Mouse (Mus musculus) hindbrain, postnatal 0 days (tissue): ENCODE data around the gene Mrpl16. TPM values are rescaled to one million over a fixed set of nuclear protein-coding genes. Genes with fewer than 3 reads are reported as not detected.

Source experiments
- ATAC-seq: fragments of 200-750 bp; cut with Nextera tagmentation; 2 replicates; pipeline ENCODE4 v1.8.0; 2017; ENCODE audit warnings: mild to moderate bottlenecking, moderate TSS enrichment, moderate library complexity
- DNase-seq: peaks from one replicate; pipeline ENCODE4 v3.0.0-alpha.2; 2015; ENCODE audit warnings: low spot score
- H3K27ac ChIP-seq: fragments of 300-500 bp; sonication (generic); 2 replicates; pipeline ENCODE4 v1.5.1; 2014; ENCODE audit warnings: mild to moderate bottlenecking
- H3K27me3 ChIP-seq: fragments of 300-500 bp; sonication (generic); 2 replicates; pipeline ENCODE4 v1.6.1; 2014; ENCODE audit warnings: low read length, mixed read lengths; ENCODE audit not compliant: insufficient read depth
- H3K36me3 ChIP-seq: fragments of 300-500 bp; sonication (generic); 2 replicates; pipeline ENCODE4 v1.6.1; 2014; ENCODE audit warnings: low read length, mixed read lengths; ENCODE audit not compliant: insufficient read depth
- H3K4me1 ChIP-seq: fragments of 300-500 bp; sonication (generic); 2 replicates; pipeline ENCODE4 v1.6.1; 2014; ENCODE audit warnings: antibody characterized with exemption, low read length, mixed read lengths; ENCODE audit not compliant: insufficient read depth
- H3K4me2 ChIP-seq: fragments of 300-500 bp; sonication (generic); 2 replicates; pipeline ENCODE4 v1.6.1; 2014; ENCODE audit warnings: low read depth, mild to moderate bottlenecking, low read length, moderate library complexity, mixed read lengths
- H3K4me3 ChIP-seq: fragments of 300-500 bp; sonication (generic); 2 replicates; pipeline ENCODE4 v1.5.1; 2014; ENCODE audit warnings: low read length
- H3K9ac ChIP-seq: fragments of 300-500 bp; sonication (generic); replicated peaks from 2 replicates; pipeline ENCODE4 v1.6.1; 2014; ENCODE audit warnings: mild to moderate bottlenecking, low read length, moderate library complexity, mixed read lengths
- H3K9me3 ChIP-seq: fragments of 300-500 bp; sonication (generic); 2 replicates; pipeline ENCODE4 v1.6.1; 2016; ENCODE audit warnings: low read length, mixed read lengths
- CTCF ChIP-seq: IDR thresholded peaks from 2 replicates; pipeline ENCODE4 v1.5.1; 2016; ENCODE audit warnings: antibody characterized with exemption, control low read depth, low read depth
- WGBS: fragments of 180-500 bp; shearing (Covaris S2); extraction: QIAGEN DNeasy Blood & Tissue Kit; methylation state at CpG from one replicate; pipeline ENCODE4 v1.1.7; 2014; 5-methylcytosine and 5-hydroxymethylcytosine counted together
- polyA plus RNA-seq: library from polyadenylated mRNA; unstranded; fragments of >200 nt; fragmentation: Nextera tagmentation; extraction: Ambion mirVana; gene quantifications from 2 replicates; pipeline ENCODE4 v1.2.1, GENCODE M21; 2015
- total RNA-seq: library from RNA; depleted of rRNA; stranded (reverse); fragments of >200 nt; gene quantifications from 2 replicates; pipeline ENCODE4 v1.2.3, GENCODE M21; 2014

The Mrpl16 gene
- total and polyA plus RNA-seq, 2 experiments from 2014 or later = 8.8 to 54.2 TPM

- 92% methylated on average over 14 of the region's 14 CpGs for WGBS
- TF ChIP-seq CTCF = no peak
- no peaks in the 10 kb centered on the region for H3K9me3 ChIP-seq
Measured at GRCm38 (mm10) chr19:11785409-11786154, 15.4 kb downstream of the Mrpl16 start.

GRCm38 (mm10) chr19:11787826-11788225 lies 17.6 kb downstream of the Mrpl16 start:
- peaks cover 5% of the 10 kb centered on the region; the same call in 1 of the 2 replicates for H3K36me3 ChIP-seq
- no peaks in the 10 kb centered on the region for H3K9me3 ChIP-seq
- no peak for DNase-seq
- TF ChIP-seq CTCF = no peak
- H3K4me1 ChIP-seq = no peaks in the 10 kb centered on the region
- no peak overlapping the region for H3K4me2 ChIP-seq
- no peaks in the 10 kb centered on the region for H3K27me3 ChIP-seq
- no peak for ATAC-seq
- no peak overlapping the region for H3K9ac ChIP-seq
- no peak overlapping the region for H3K27ac ChIP-seq
- no peak overlapping the region for H3K4me3 ChIP-seq
- 89% methylated on average over 6 of the region's 6 CpGs for WGBS

More at GRCm38 (mm10) chr19:11785409-11786154, 15.4 kb downstream of the Mrpl16 start:
- H3K4me1 ChIP-seq = no peaks in the 10 kb centered on the region
- DNase-seq = no peak
- H3K36me3 ChIP-seq = peaks cover 5% of the 10 kb centered on the region; the same call in 1 of the 2 replicates
- no peaks in the 10 kb centered on the region for H3K27me3 ChIP-seq
- ATAC-seq = no peak
- no peak overlapping the region for H3K4me2 ChIP-seq
- H3K4me3 ChIP-seq = no peak overlapping the region
- H3K9ac ChIP-seq = no peak overlapping the region
- H3K27ac ChIP-seq = no peak overlapping the region

GRCm38 (mm10) chr19:11788876-11789275 lies 18.7 kb downstream of the Mrpl16 start:
- DNase-seq = no peak

GRCm38 (mm10) chr19:11791825-11792224 lies 21.6 kb downstream of the Mrpl16 start:
- Histone ChIP-seq H3K4me2 (no peak overlapping the region), H3K27ac (no peak overlapping the region), H3K4me1 (no peaks in the 10 kb centered on the region), H3K9me3 (no peaks in the 10 kb centered on the region), H3K4me3 (no peak overlapping the region), H3K36me3 (peaks cover 5% of the 10 kb centered on the region; the same call in 1 of the 2 replicates), H3K9ac (no peak overlapping the region), H3K27me3 (no peaks in the 10 kb centered on the region)
- no peak for TF ChIP-seq CTCF
- DNase-seq (no peak), ATAC-seq (no peak)
- WGBS = 68% methylated on average over 5 of the region's 5 CpGs

More at GRCm38 (mm10) chr19:11788876-11789275, 18.7 kb downstream of the Mrpl16 start:
- H3K4me3 ChIP-seq = no peak overlapping the region
- H3K36me3 ChIP-seq = peaks cover 5% of the 10 kb centered on the region; the same call in 1 of the 2 replicates
- WGBS = 89% methylated on average over 6 of the region's 6 CpGs
- no peak for ATAC-seq
- H3K27me3 ChIP-seq = no peaks in the 10 kb centered on the region
- TF ChIP-seq CTCF = no peak
- H3K9ac ChIP-seq = no peak overlapping the region
- no peak overlapping the region for H3K27ac ChIP-seq
- no peaks in the 10 kb centered on the region for H3K4me1 ChIP-seq
- H3K9me3 ChIP-seq = no peaks in the 10 kb centered on the region
- H3K4me2 ChIP-seq = no peak overlapping the region

- WGBS = 87% methylated on average over 2 of the region's 2 CpGs
Measured at GRCm38 (mm10) chr19:11793741-11794359, 23.7 kb downstream of the Mrpl16 start.

GRCm38 (mm10) chr19:11794447-11794846 lies 24.3 kb downstream of the Mrpl16 start:
- Histone ChIP-seq H3K27ac (no peak overlapping the region), H3K4me3 (no peak overlapping the region), H3K9me3 (no peaks in the 10 kb centered on the region), H3K27me3 (no peaks in the 10 kb centered on the region), H3K4me1 (no peaks in the 10 kb centered on the region), H3K4me2 (no peak overlapping the region), H3K9ac (no peak overlapping the region), H3K36me3 (no peaks in the 10 kb centered on the region)
- no peak for TF ChIP-seq CTCF
- ATAC-seq = no peak
- 87% methylated on average over 6 of the region's 6 CpGs for WGBS
- no peak for DNase-seq

More at GRCm38 (mm10) chr19:11793741-11794359, 23.7 kb downstream of the Mrpl16 start:
- Histone ChIP-seq H3K27ac (no peak overlapping the region), H3K36me3 (no peaks in the 10 kb centered on the region), H3K27me3 (no peaks in the 10 kb centered on the region), H3K4me3 (no peak overlapping the region), H3K9ac (no peak overlapping the region), H3K4me1 (no peaks in the 10 kb centered on the region), H3K9me3 (no peaks in the 10 kb centered on the region), H3K4me2 (no peak overlapping the region)
- DNase-seq = no peak
- no peak for TF ChIP-seq CTCF
- ATAC-seq = no peak
